Mouse (Mus musculus) heart, postnatal 0 days (tissue): ENCODE measurements around the gene Zfp865. TPM values are rescaled to one million over a fixed set of nuclear protein-coding genes. Genes with fewer than 3 reads are reported as not detected.
A peak's percentile ranks its signal among the peaks of the same experiment; 100 is the strongest.
"Not testable (repeated sequence)": the region's sequence is repeated elsewhere in the genome, so short reads cannot be mapped to it uniquely, and the experiment has no call there.

Experiments
- ATAC-seq: fragments of 200-750 bp; cut with Nextera tagmentation; 2 replicates; pipeline ENCODE4 v1.8.0; 2017; ENCODE audit warnings: low read depth, moderate number of reproducible peaks, moderate library complexity; ENCODE audit not compliant: insufficient read depth
- DNase-seq: peaks from one replicate; pipeline ENCODE4 v3.0.0-alpha.2; 2016; ENCODE audit warnings: low spot score
- H3K27ac ChIP-seq: fragments of 300-500 bp; sonication (generic); 2 replicates; pipeline ENCODE4 v1.5.1; 2014; ENCODE audit warnings: low read depth, mild to moderate bottlenecking
- H3K27me3 ChIP-seq: fragments of 300-500 bp; sonication (generic); 2 replicates; pipeline ENCODE4 v1.6.1; 2014; ENCODE audit warnings: low read length, mixed read lengths; ENCODE audit not compliant: control insufficient read depth, insufficient read depth
- H3K36me3 ChIP-seq: fragments of 300-500 bp; sonication (generic); replicated peaks from 2 replicates; pipeline ENCODE4 v1.6.1; 2014; ENCODE audit warnings: low read length, mixed read lengths; ENCODE audit not compliant: control insufficient read depth, insufficient read depth
- H3K4me1 ChIP-seq: fragments of 300-500 bp; sonication (generic); 2 replicates; pipeline ENCODE4 v1.6.1; 2014; ENCODE audit warnings: antibody characterized with exemption; ENCODE audit not compliant: control insufficient read depth, insufficient read depth
- H3K4me2 ChIP-seq: fragments of 300-500 bp; sonication (generic); 2 replicates; pipeline ENCODE4 v1.6.1; 2014; ENCODE audit warnings: low read depth, mild to moderate bottlenecking, low read length, moderate library complexity
- H3K4me3 ChIP-seq: fragments of 300-500 bp; sonication (generic); 2 replicates; pipeline ENCODE4 v1.5.1; 2014; ENCODE audit warnings: low read depth, low read length
- H3K9ac ChIP-seq: fragments of 300-500 bp; sonication (generic); replicated peaks from 2 replicates; pipeline ENCODE4 v1.6.1; 2014; ENCODE audit warnings: low read depth, low read length, mixed read lengths
- H3K9me3 ChIP-seq: fragments of 300-500 bp; sonication (generic); replicated peaks from 2 replicates; pipeline ENCODE4 v1.6.1; 2016; ENCODE audit warnings: low read length; ENCODE audit not compliant: control insufficient read depth
- CTCF ChIP-seq: IDR thresholded peaks from 2 replicates; pipeline ENCODE4 v1.5.1; 2016; ENCODE audit warnings: antibody characterized with exemption, control low read depth, low read depth
- EP300 ChIP-seq: IDR thresholded peaks from 2 replicates; pipeline ENCODE4 v1.6.1; 2016; ENCODE audit warnings: antibody characterized with exemption, low read depth
- WGBS: fragments of 180-500 bp; shearing (Covaris S2); extraction: QIAGEN DNeasy Blood & Tissue Kit; methylation state at CpG from one replicate; pipeline ENCODE4 v1.1.7; 2014; 5-methylcytosine and 5-hydroxymethylcytosine counted together
- polyA plus RNA-seq: library from polyadenylated mRNA; unstranded; fragments of >200 nt; fragmentation: Nextera tagmentation; extraction: Ambion mirVana; gene quantifications from 2 replicates; pipeline ENCODE4 v1.2.1, GENCODE M21; 2015
- total RNA-seq: library from RNA; depleted of rRNA; stranded (reverse); fragments of >200 nt; gene quantifications from 2 replicates; pipeline ENCODE4 v1.2.3, GENCODE M21; 2014; ENCODE audit warnings: low replicate concordance

Zfp865 gene
- total and polyA plus RNA-seq, 2 experiments from 2014 or later, result 2.0 to 17.6 TPM

DNA sequence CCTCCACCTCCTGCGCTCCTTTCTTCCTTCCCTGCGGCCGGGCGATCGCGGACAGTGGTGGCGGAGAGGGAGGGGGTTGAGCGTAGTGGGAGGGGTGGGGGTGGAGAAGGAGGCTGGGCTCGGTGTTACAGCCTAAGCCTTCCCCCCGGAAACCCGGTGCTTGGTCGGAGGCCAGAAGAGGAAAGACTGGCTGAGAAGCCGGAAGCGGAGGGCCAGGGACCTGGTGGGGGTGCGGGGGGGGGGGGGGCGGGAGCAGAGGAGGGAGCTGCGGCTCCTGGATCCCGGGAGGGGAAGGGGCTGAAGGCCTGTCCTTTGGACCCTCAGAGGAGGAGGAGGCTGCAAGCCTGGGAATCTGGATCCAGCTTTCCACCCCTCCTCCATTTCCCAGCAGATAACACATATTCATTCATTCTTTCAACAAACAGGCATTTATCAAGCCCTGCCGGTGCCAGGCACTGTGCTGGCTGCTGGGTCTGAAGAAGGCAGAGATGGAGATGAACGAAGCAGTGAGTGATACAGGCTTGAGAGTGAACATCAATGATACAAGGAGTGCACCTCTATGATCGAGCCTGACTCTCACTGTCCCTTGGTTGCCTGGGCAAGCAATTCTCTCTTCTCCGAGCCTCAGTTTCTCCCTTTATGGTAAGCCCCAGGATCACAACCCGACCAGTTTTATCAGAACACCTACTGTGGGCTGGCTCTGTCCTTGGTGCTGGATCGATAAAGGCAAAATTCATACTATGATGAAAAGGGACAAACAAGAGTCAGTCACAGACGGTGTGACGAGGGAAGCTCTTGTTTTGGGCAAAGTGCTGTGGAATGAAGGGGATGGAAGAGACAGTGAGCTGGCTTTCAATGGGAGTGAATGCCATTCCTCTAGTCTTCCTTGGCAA is 23.9 kb upstream of the Zfp865 start, which contains the start of gene Zfp579:
Gene Zfp579, minus strand, starts transcription at position 156 of the 893 bp plus-strand sequence.
- DNase-seq (peak; percentile 86), ATAC-seq (peak; percentile 87)
- H3K4me1 ChIP-seq, result peaks cover 12% of the 10 kb centered on the region
- peak within 1 kb of the TSS; percentile 65 for H3K27ac ChIP-seq
- no peaks in the 10 kb centered on the region for H3K9me3 ChIP-seq
- H3K36me3 ChIP-seq, result peaks cover 14% of the 10 kb centered on the region
- TF ChIP-seq CTCF, result no peak
- TF ChIP-seq EP300, result no peak
- H3K9ac ChIP-seq, result peak within 1 kb of the TSS; percentile 88
- WGBS, result 3% methylated on average over 13 of the region's 26 CpGs
- H3K4me2 ChIP-seq, result peak within 1 kb of the TSS; percentile 98
- H3K27me3 ChIP-seq, result 0 out of 2 replicates have a peak, but pooled peaks cover 8% of the 10 kb centered on the region
- H3K4me3 ChIP-seq, result peak within 1 kb of the TSS; percentile 68

DNA sequence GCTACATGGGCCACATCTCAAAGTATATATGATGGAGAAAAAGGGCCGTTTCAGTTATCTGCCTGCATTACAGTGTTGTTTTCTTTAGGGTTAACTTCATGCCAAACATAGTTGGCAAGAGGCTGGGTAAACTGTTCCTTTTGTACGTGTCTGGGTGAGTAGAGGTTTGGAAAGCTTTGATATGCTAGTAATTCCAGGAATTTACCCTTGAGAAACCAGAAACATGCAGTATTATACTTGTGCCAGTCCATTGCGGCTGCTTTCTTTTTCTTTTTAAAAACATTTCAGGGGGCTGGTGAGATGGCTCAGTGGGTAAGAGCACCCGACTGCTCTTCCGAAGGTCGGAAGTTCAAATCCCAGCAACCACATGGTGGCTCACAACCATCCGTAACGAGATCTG is 23.2 kb upstream of the Zfp865 start:
- Histone ChIP-seq H3K36me3 (peaks cover 14% of the 10 kb centered on the region), H3K9me3 (no peaks in the 10 kb centered on the region), H3K27ac (peak overlapping the region; percentile 65), H3K4me2 (peak overlapping the region; percentile 98), H3K27me3 (0 out of 2 replicates have a peak, but pooled peaks cover 8% of the 10 kb centered on the region), H3K4me3 (peak overlapping the region; percentile 68; the same call in 1 of the 2 replicates), H3K4me1 (peaks cover 12% of the 10 kb centered on the region), H3K9ac (no peak overlapping the region)
- 42% methylated on average over 5 of the region's 8 CpGs for WGBS
- ATAC-seq (no peak), DNase-seq (no peak)
- TF ChIP-seq CTCF (no peak), EP300 (no peak)

DNA sequence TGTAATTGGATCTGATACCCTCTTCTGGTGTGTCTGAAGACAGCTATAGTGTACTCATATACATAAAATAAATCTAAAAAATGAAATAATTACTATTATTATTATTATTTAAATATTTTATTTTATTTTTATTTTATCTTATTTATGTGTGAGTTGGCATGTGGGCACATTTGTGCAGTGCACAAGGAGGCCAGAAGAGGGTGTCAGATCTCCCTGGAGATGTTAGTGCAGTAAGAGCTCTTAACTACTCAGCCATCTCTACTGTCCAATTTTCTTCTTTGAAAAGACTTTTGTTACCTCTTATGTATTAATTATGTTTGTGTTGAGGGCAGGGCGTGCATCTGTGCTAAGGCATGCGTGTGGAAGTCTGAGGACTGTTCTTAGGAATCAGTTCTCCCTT is 20.3 kb upstream of the Zfp865 start:
- peaks cover 12% of the 10 kb centered on the region for H3K4me1 ChIP-seq
- H3K36me3 ChIP-seq, result no peaks in the 10 kb centered on the region
- H3K4me2 ChIP-seq, result no peak overlapping the region
- no peak overlapping the region for H3K4me3 ChIP-seq
- no peak overlapping the region for H3K9ac ChIP-seq
- no peak overlapping the region for H3K27ac ChIP-seq
- DNase-seq (no peak), ATAC-seq (no peak)
- TF ChIP-seq EP300 (no peak), CTCF (0 out of 2 replicates have a peak, but pooled peaks have one; percentile 24)
- 63% methylated on average over 2 of the region's 2 CpGs for WGBS
- H3K9me3 ChIP-seq, result no peaks in the 10 kb centered on the region
- H3K27me3 ChIP-seq, result no peaks in the 10 kb centered on the region

DNA sequence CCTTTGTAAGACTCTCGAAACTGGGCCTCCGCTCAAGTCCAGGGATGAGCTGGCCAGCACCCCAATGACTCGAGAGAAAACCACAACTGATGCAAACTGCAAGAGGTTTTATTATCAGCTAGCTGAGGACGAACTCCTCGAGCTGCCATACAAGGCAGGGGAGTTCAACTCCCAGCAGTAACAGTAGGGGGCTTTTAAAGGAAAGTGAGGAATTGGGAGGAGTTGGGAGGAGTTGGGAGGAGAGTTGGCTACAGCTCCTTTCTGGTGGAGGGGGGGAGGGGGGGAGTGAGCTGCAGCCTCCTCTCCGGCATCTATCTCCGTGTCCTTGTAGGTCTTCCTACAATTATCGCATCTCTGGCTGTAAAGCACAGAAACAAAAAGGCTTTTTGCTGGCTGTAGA is 17.3 kb upstream of the Zfp865 start:
- not testable (repeated sequence) for H3K27ac ChIP-seq, ATAC-seq, DNase-seq, H3K27me3 ChIP-seq, H3K4me3 ChIP-seq, H3K9me3 ChIP-seq, H3K4me1 ChIP-seq, H3K4me2 ChIP-seq, H3K9ac ChIP-seq
- H3K36me3 ChIP-seq, result peaks cover 16% of the 10 kb centered on the region
- 57% methylated on average over 8 of the region's 8 CpGs for WGBS

DNA sequence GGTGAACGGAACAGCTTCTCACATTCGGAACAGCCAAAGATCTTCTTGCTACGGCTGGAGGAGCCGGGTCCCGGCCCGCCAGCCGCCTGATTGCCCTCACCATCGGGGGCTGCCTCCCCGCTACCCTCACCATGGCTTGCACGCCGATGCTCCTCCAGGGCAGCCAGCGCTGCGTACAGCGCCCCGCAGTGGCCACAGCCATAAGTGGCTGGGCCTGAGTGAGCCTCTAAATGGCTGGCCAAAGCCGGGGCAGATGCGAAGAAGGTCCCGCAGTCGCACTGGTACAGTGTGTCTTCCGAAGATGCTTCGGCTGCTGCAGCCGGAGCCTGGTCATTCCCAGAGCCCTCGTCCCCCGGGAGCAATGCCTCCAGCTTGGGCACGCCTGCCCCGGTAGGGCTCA is 11.9 kb upstream of the Zfp865 start:
- no peak for ATAC-seq
- Histone ChIP-seq H3K27me3 (no peaks in the 10 kb centered on the region), H3K36me3 (peaks cover 65% of the 10 kb centered on the region), H3K4me1 (no peaks in the 10 kb centered on the region), H3K4me2 (no peak overlapping the region), H3K27ac (no peak overlapping the region), H3K9ac (no peak overlapping the region), H3K9me3 (no peaks in the 10 kb centered on the region), H3K4me3 (no peak overlapping the region)
- TF ChIP-seq CTCF (no peak), EP300 (no peak)
- DNase-seq, result no peak
- WGBS, result 97% methylated on average over 25 of the region's 26 CpGs
